Mouse (Mus musculus): ENCODE measurements around the gene Cacna1i. TPM values are rescaled to one million over a fixed set of nuclear protein-coding genes. Genes with fewer than 3 reads are reported as not detected.
A peak's percentile ranks its signal among the peaks of the same experiment; 100 is the strongest.

The Cacna1i gene
- polyA plus RNA-seq, 1 experiment from 2014 or later = not detected

DNA sequence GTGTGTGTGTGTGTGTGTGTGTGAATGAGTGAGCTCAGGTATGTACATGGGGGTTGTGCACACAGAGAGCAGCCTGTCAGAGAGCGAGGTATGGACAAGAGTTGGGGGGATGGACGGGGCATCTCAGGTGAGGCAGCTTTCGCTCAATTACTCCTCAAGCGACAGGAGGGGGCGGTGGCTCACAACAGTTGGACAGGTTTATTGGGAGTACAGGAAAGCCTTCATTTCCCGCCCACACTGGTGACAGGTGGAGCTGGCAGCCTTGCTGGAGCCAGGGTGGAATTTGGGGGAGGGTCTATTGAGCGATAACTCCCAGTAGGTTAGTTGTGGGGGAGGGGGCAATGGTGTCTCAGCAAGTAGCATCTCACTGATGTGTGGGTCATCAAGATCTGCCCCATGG is 48.2 kb downstream of the Cacna1i start:
- no peaks in the 10 kb centered on the region for H3K9me3 ChIP-seq (replicated peaks)
- H3K27me3 ChIP-seq = peaks cover 6% of the 10 kb centered on the region; the same call in 1 of the 2 replicates
- ATAC-seq (ENCODE audit: low read depth) = no peak
- DNase-seq = no peak
- 48% methylated on average over 7 of the region's 7 CpGs for WGBS (ENCODE audit: insufficient replicate concordance)
- H3K27ac ChIP-seq = no peak overlapping the region
- H3K9ac ChIP-seq = no peak overlapping the region
- no peak overlapping the region for H3K4me3 ChIP-seq (replicated peaks)
- H3K4me2 ChIP-seq = no peak overlapping the region
- H3K4me1 ChIP-seq (replicated peaks) = no peaks in the 10 kb centered on the region
- H3K36me3 ChIP-seq = no peaks in the 10 kb centered on the region

DNA sequence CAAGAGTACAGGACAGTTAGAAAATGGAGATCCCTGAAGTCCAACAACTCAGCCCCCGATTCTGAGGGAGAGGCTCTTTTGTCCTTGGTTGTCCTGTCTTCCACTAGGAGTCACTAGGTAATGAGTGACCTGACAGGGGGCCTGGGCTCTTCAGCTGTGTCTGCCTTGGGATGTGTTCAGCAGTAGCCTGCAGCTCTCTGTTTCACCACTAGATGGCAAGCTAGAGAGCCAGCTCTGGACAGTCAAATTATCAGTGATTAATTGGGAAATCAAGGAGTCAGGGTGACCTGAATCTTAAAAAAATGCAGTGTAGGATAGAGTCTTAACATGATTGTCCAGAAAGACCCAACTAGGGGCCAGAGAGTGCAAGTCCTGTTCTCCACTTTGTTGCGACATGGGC is 53.3 kb downstream of the Cacna1i start:
- DNase-seq = peak; percentile 22
- no peaks in the 10 kb centered on the region for H3K27me3 ChIP-seq
- H3K4me2 ChIP-seq = no peak overlapping the region
- no peak overlapping the region for H3K9ac ChIP-seq
- H3K27ac ChIP-seq = no peak overlapping the region
- H3K4me1 ChIP-seq (replicated peaks) = no peaks in the 10 kb centered on the region
- 62% methylated on average over 2 of the region's 2 CpGs for WGBS (ENCODE audit: insufficient replicate concordance)
- no peak overlapping the region for H3K4me3 ChIP-seq (replicated peaks)
- H3K36me3 ChIP-seq = no peaks in the 10 kb centered on the region
- ATAC-seq (ENCODE audit: low read depth) = no peak
- no peaks in the 10 kb centered on the region for H3K9me3 ChIP-seq (replicated peaks)

GRCm38 (mm10) chr15:80342394-80342793 is 55.4 kb downstream of the Cacna1i start:
- Histone ChIP-seq H3K27me3 (no peaks in the 10 kb centered on the region), H3K4me2 (no peak overlapping the region), H3K9ac (no peak overlapping the region), H3K36me3 (no peaks in the 10 kb centered on the region), H3K27ac (no peak overlapping the region), H3K4me3 (replicated peaks) (no peak overlapping the region), H3K9me3 (replicated peaks) (no peaks in the 10 kb centered on the region), H3K4me1 (replicated peaks) (no peaks in the 10 kb centered on the region)
- 52% methylated on average over 4 of the region's 4 CpGs for WGBS (ENCODE audit: insufficient replicate concordance)
- ATAC-seq (ENCODE audit: low read depth) = no peak
- DNase-seq = no peak

DNA sequence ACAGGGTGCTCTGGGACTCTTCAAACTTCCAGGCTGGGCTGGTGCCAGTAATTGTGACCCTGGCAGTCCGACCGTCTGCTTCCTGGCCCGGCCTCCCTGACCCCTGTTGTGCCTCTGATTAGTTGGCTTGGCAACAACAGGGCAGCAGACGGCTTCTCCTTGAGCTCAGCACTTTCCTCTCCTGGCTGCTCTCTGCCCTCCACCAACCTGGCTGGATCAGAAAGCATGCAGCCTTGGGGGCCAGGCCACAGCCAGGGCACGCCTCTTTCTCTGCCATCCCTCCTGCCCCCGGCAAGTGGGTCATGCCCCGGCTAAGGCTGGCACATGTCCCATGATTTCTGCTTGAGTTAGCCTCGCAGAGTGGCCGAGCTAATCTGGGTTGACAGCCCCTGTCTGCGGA is 56.0 kb downstream of the Cacna1i start:
- no peaks in the 10 kb centered on the region for H3K27me3 ChIP-seq
- no peak for DNase-seq
- no peaks in the 10 kb centered on the region for H3K9me3 ChIP-seq (replicated peaks)
- no peak overlapping the region for H3K9ac ChIP-seq
- ATAC-seq (ENCODE audit: low read depth) = no peak
- no peak overlapping the region for H3K27ac ChIP-seq
- no peak overlapping the region for H3K4me2 ChIP-seq
- no peaks in the 10 kb centered on the region for H3K36me3 ChIP-seq
- H3K4me3 ChIP-seq (replicated peaks) = no peak overlapping the region
- 48% methylated on average over 10 of the region's 10 CpGs for WGBS (ENCODE audit: insufficient replicate concordance)
- H3K4me1 ChIP-seq (replicated peaks) = no peaks in the 10 kb centered on the region

- H3K4me1 ChIP-seq (replicated peaks) = no peaks in the 10 kb centered on the region
- no peak overlapping the region for H3K4me3 ChIP-seq (replicated peaks)
- H3K9me3 ChIP-seq (replicated peaks) = no peaks in the 10 kb centered on the region
- H3K4me2 ChIP-seq = no peak overlapping the region
- DNase-seq (no peak), ATAC-seq (ENCODE audit: low read depth) (no peak)
- no peaks in the 10 kb centered on the region for H3K27me3 ChIP-seq
- 82% methylated on average over 5 of the region's 5 CpGs for WGBS (ENCODE audit: insufficient replicate concordance)
- H3K27ac ChIP-seq = no peak overlapping the region
- no peaks in the 10 kb centered on the region for H3K36me3 ChIP-seq
- no peak overlapping the region for H3K9ac ChIP-seq
Measured at GRCm38 (mm10) chr15:80343731-80344130, 56.7 kb downstream of the Cacna1i start.

- ATAC-seq (ENCODE audit: low read depth) = no peak
- no peak overlapping the region for H3K27ac ChIP-seq
- no peak overlapping the region for H3K4me3 ChIP-seq (replicated peaks)
- H3K9me3 ChIP-seq (replicated peaks) = no peaks in the 10 kb centered on the region
- no peak overlapping the region for H3K4me2 ChIP-seq
- 77% methylated on average over 7 of the region's 7 CpGs for WGBS (ENCODE audit: insufficient replicate concordance)
- no peak for DNase-seq
- no peaks in the 10 kb centered on the region for H3K36me3 ChIP-seq
- no peaks in the 10 kb centered on the region for H3K4me1 ChIP-seq (replicated peaks)
- H3K27me3 ChIP-seq = no peaks in the 10 kb centered on the region
- H3K9ac ChIP-seq = no peak overlapping the region
Measured at GRCm38 (mm10) chr15:80346510-80346909, 59.5 kb downstream of the Cacna1i start.

DNA sequence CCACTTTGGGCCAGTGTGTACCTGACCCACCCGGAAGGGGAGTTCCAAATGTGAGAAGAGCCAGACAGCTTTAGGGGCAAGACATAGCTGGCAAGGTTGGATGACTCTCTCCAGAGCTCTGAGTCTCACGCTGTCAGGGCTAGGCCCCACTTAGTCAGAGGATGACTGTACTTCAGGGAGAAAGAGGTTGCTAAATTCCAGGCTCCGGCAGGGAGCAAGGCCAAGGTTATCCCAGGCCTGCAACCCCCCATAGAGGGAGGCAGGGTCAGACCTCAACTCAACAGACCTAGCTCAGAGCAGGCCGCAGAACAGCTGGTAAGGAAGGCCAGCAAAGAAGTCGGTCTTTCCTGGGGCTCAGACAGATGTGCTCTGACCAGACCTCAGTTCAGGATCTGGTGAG is 63.4 kb downstream of the Cacna1i start:
- ATAC-seq (ENCODE audit: low read depth) = no peak
- Histone ChIP-seq H3K4me3 (replicated peaks) (no peak overlapping the region), H3K9me3 (replicated peaks) (no peaks in the 10 kb centered on the region), H3K27ac (no peak overlapping the region), H3K9ac (no peak overlapping the region), H3K36me3 (no peaks in the 10 kb centered on the region), H3K27me3 (no peaks in the 10 kb centered on the region), H3K4me1 (replicated peaks) (no peaks in the 10 kb centered on the region), H3K4me2 (no peak overlapping the region)
- WGBS (ENCODE audit: insufficient replicate concordance) = 62% methylated on average over 5 of the region's 5 CpGs
- no peak for DNase-seq

DNA sequence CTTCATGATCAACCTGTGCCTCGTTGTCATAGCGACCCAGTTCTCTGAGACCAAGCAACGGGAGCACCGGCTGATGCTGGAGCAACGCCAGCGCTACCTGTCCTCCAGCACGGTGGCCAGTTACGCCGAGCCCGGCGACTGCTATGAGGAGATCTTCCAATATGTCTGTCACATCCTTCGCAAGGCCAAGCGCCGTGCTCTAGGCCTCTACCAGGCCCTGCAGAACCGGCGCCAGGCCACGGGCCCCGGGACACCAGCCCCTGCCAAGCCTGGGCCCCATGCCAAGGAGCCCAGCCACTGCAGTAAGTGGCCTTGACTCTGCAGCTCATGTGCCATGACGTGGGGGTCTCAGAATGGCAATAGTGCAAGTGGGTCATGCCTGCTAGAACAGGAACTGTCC is 71.8 kb downstream of the Cacna1i start:
- Histone ChIP-seq H3K9ac (no peak overlapping the region), H3K27me3 (no peaks in the 10 kb centered on the region), H3K4me2 (no peak overlapping the region), H3K36me3 (no peaks in the 10 kb centered on the region), H3K9me3 (replicated peaks) (no peaks in the 10 kb centered on the region), H3K4me3 (replicated peaks) (no peak overlapping the region), H3K27ac (no peak overlapping the region), H3K4me1 (replicated peaks) (peaks cover 6% of the 10 kb centered on the region)
- no peak for ATAC-seq (ENCODE audit: low read depth)
- DNase-seq = no peak
- 72% methylated on average over 19 of the region's 19 CpGs for WGBS (ENCODE audit: insufficient replicate concordance)

GRCm38 (mm10) chr15:80361780-80362508 is 74.9 kb downstream of the Cacna1i start:
- ATAC-seq (ENCODE audit: low read depth) (no peak), DNase-seq (no peak)
- Histone ChIP-seq H3K4me3 (replicated peaks) (no peak overlapping the region), H3K27me3 (0 out of 2 replicates have a peak, but pooled peaks cover 3% of the 10 kb centered on the region), H3K4me2 (no peak overlapping the region), H3K9me3 (replicated peaks) (no peaks in the 10 kb centered on the region), H3K9ac (no peak overlapping the region), H3K36me3 (no peaks in the 10 kb centered on the region), H3K27ac (no peak overlapping the region), H3K4me1 (replicated peaks) (peaks cover 17% of the 10 kb centered on the region)
- 74% methylated on average over 15 of the region's 15 CpGs for WGBS (ENCODE audit: insufficient replicate concordance)

DNA sequence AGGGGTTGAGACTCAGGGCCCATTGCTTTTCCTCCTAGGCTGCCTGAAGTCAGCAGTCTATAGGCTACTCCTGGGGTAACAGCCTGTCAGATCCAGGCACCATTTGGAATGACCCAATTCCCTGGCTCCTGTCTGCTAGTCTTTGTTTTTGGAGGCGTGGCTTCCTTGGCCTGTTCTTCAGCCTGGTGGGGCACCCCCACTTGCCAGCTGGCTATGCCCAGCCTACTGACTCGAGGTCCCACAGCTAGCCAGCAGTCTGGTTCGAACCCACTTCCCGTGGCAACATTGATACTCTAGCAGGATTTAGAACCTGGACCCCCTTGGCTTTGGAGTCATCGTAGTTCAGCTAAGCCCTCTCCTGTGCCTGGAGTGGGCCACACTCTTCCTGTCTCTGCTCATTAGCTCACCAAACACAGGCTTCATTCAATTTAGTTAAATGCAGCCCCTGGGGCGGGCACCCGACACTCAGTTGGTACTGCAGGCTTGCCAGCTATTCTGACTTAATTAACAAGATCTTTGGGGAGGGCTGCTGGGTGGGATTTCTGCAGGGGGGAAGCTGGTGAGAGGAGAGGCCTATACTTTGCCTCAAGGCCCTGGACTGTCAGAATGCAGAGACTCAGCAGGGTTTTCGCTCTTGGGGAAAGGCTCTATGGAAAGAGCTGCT is 75.6 kb downstream of the Cacna1i start:
- WGBS (ENCODE audit: insufficient replicate concordance) = 61% methylated on average over 8 of the region's 8 CpGs
- DNase-seq (no peak), ATAC-seq (ENCODE audit: low read depth) (no peak)
- Histone ChIP-seq H3K4me3 (replicated peaks) (no peak overlapping the region), H3K27ac (no peak overlapping the region), H3K9me3 (replicated peaks) (no peaks in the 10 kb centered on the region), H3K27me3 (0 out of 2 replicates have a peak, but pooled peaks cover 3% of the 10 kb centered on the region), H3K9ac (no peak overlapping the region), H3K4me2 (no peak overlapping the region), H3K4me1 (replicated peaks) (peaks cover 21% of the 10 kb centered on the region), H3K36me3 (no peaks in the 10 kb centered on the region)

GRCm38 (mm10) chr15:80363821-80364715 is 77.0 kb downstream of the Cacna1i start:
- Histone ChIP-seq H3K4me1 (replicated peaks) (peaks cover 21% of the 10 kb centered on the region), H3K9me3 (replicated peaks) (no peaks in the 10 kb centered on the region), H3K4me3 (replicated peaks) (no peak overlapping the region), H3K9ac (no peak overlapping the region), H3K4me2 (no peak overlapping the region), H3K36me3 (no peaks in the 10 kb centered on the region), H3K27ac (no peak overlapping the region), H3K27me3 (0 out of 2 replicates have a peak, but pooled peaks cover 3% of the 10 kb centered on the region)
- ATAC-seq (ENCODE audit: low read depth) (peak; percentile 79), DNase-seq (peak; percentile 44)
- WGBS (ENCODE audit: insufficient replicate concordance) = 46% methylated on average over 13 of the region's 13 CpGs

Measured in liver, embryonic 13.5 days (tissue).